Mouse (Mus musculus) CH12.LX (cell line): Measurements from ENCODE around the gene Elof1. TPM values are rescaled to one million over a fixed set of nuclear protein-coding genes. Genes with fewer than 3 reads are reported as not detected.

ENCODE experiments used
- DNase-seq: peaks from one replicate; pipeline ENCODE4 v3.0.0-alpha.2; 2013; ENCODE audit errors: extremely low read depth
- H3K27ac ChIP-seq: 2 replicates; pipeline ENCODE4 v1.5.1; 2012; ENCODE audit warnings: low read depth, mild to moderate bottlenecking, control low read depth, moderate library complexity; ENCODE audit not compliant: insufficient read depth
- H3K27me3 ChIP-seq: replicated peaks from 2 replicates; pipeline ENCODE3; 2012; ENCODE audit warnings: inconsistent platforms
- H3K36me3 ChIP-seq, 2 experiments: replicated peaks in 1 of 2; 2 replicates each; pipeline versions ENCODE3 to v1.6.1; 2012; ENCODE audit warnings: inconsistent platforms in 1 of 2, low read length in 1 of 2, mild to moderate bottlenecking in 1 of 2, mixed read lengths in 1 of 2, moderate library complexity in 1 of 2; ENCODE audit not compliant: control insufficient read depth in 1 of 2, insufficient read depth in 1 of 2
- H3K4me1 ChIP-seq, 2 experiments: 2 replicates each; pipeline ENCODE4 v1.6.1; 2012; ENCODE audit warnings: inconsistent platforms in 1 of 2, moderate library complexity in 1 of 2; ENCODE audit not compliant: insufficient read depth in 2 of 2, control insufficient read depth in 1 of 2
- H3K4me2 ChIP-seq: 2 replicates; pipeline ENCODE4 v1.6.1; 2012; ENCODE audit warnings: low read depth, mild to moderate bottlenecking, control low read depth; ENCODE audit not compliant: poor library complexity, insufficient read depth, severe bottlenecking
- H3K4me3 ChIP-seq, 3 experiments: fragments of 150-350 bp in 1 of 3; sonication (generic) in 1 of 3; replicated peaks in 1 of 3; 2 replicates each; pipeline versions ENCODE3 to v1.5.1; 2011 to 2012; ENCODE audit warnings: low read depth in 2 of 3, low read length in 2 of 3, mild to moderate bottlenecking in 2 of 3, moderate library complexity in 2 of 3, control low read depth in 1 of 3, improper control_type of control experiment in 1 of 3, inconsistent platforms in 1 of 3, mixed read lengths in 1 of 3; ENCODE audit not compliant: poor library complexity in 1 of 3
- H3K79me2 ChIP-seq: replicated peaks from 2 replicates; pipeline ENCODE4 v1.6.1; 2012; ENCODE audit warnings: mild to moderate bottlenecking, moderate library complexity; ENCODE audit not compliant: control insufficient read depth, poor library complexity, insufficient read depth, severe bottlenecking; ENCODE audit errors: extremely low read depth
- H3K9ac ChIP-seq: 2 replicates; pipeline ENCODE4 v1.6.1; 2012; ENCODE audit warnings: low read depth, mild to moderate bottlenecking, control low read depth, moderate library complexity; ENCODE audit not compliant: insufficient read depth
- H3K9me3 ChIP-seq: replicated peaks from 2 replicates; pipeline ENCODE3; 2012; ENCODE audit warnings: low read length, inconsistent platforms, mixed read lengths
- BHLHE40 ChIP-seq: IDR thresholded peaks from 2 replicates; pipeline ENCODE4 v1.6.1; 2011; ENCODE audit warnings: mild to moderate bottlenecking, low read depth, low read length, improper control_type of control experiment
- CHD2 ChIP-seq: IDR thresholded peaks from 2 replicates; pipeline ENCODE4 v1.6.1; 2011; ENCODE audit warnings: low read length, improper control_type of control experiment
- E2F4 ChIP-seq: IDR thresholded peaks from 2 replicates; pipeline ENCODE4 v1.6.1; 2011; ENCODE audit warnings: low read depth, low read length, improper control_type of control experiment; ENCODE audit not compliant: insufficient replicate concordance
- ELF1 ChIP-seq: IDR thresholded peaks from 2 replicates; pipeline ENCODE4 v1.6.1; 2014; ENCODE audit warnings: low read depth, mild to moderate bottlenecking, inconsistent platforms, low read length, improper control_type of control experiment
- GABPA ChIP-seq: IDR thresholded peaks from 2 replicates; pipeline ENCODE4 v1.6.1; 2012; ENCODE audit warnings: low read depth, low read length, improper control_type of control experiment, inconsistent platforms; ENCODE audit not compliant: insufficient replicate concordance
- HCFC1 ChIP-seq: IDR thresholded peaks from 2 replicates; pipeline ENCODE4 v1.6.1; 2012; ENCODE audit warnings: low read depth, mild to moderate bottlenecking, inconsistent platforms, low read length, improper control_type of control experiment
- IRF4 ChIP-seq: IDR thresholded peaks from 2 replicates; pipeline ENCODE4 v1.6.1; 2014; ENCODE audit warnings: low read depth, mild to moderate bottlenecking, inconsistent platforms, low read length, improper control_type of control experiment
- JUN ChIP-seq: IDR thresholded peaks from 2 replicates; pipeline ENCODE4 v1.6.1; 2011; ENCODE audit warnings: low read depth, mild to moderate bottlenecking, low read length, improper control_type of control experiment, moderate library complexity; ENCODE audit not compliant: insufficient read depth
- KAT2A ChIP-seq: IDR thresholded peaks from 2 replicates; pipeline ENCODE4 v1.6.1; 2012; ENCODE audit warnings: low read length, improper control_type of control experiment, inconsistent platforms; ENCODE audit not compliant: insufficient replicate concordance
- MAX ChIP-seq: IDR thresholded peaks from 2 replicates; pipeline ENCODE4 v1.6.1; 2011; ENCODE audit warnings: low read length, improper control_type of control experiment
- MEF2A ChIP-seq: IDR thresholded peaks from 2 replicates; pipeline ENCODE4 v1.6.1; 2014; ENCODE audit warnings: low read depth, mild to moderate bottlenecking, inconsistent platforms, low read length, improper control_type of control experiment, borderline replicate concordance
- MXI1 ChIP-seq: IDR thresholded peaks from 2 replicates; pipeline ENCODE4 v1.6.1; 2011; ENCODE audit warnings: mild to moderate bottlenecking, low read depth, low read length, improper control_type of control experiment
- MYC ChIP-seq: IDR thresholded peaks from 2 replicates; pipeline ENCODE4 v1.6.1; 2011; ENCODE audit warnings: low read depth, mild to moderate bottlenecking, improper control_type of control experiment, low read length
- NELFE ChIP-seq: IDR thresholded peaks from 2 replicates; pipeline ENCODE4 v1.6.1; 2011; ENCODE audit warnings: low read depth, low read length, improper control_type of control experiment
- NRF1 ChIP-seq: IDR thresholded peaks from 2 replicates; pipeline ENCODE4 v1.6.1; 2014; ENCODE audit warnings: low read depth, mild to moderate bottlenecking, inconsistent platforms, low read length, improper control_type of control experiment, moderate library complexity
- PAX5 ChIP-seq: IDR thresholded peaks from 2 replicates; pipeline ENCODE4 v1.6.1; 2012; ENCODE audit warnings: low read length, inconsistent platforms, mixed read lengths
- POLR2A ChIP-seq: IDR thresholded peaks from 2 replicates; pipeline ENCODE4 v1.6.1; 2011; ENCODE audit warnings: low read depth, mild to moderate bottlenecking, improper control_type of control experiment, low read length
- POLR2AphosphoS2 ChIP-seq: IDR thresholded peaks from 2 replicates; pipeline ENCODE4 v1.6.1; 2011; ENCODE audit warnings: low read depth, low read length, improper control_type of control experiment
- SIN3A ChIP-seq: IDR thresholded peaks from 2 replicates; pipeline ENCODE4 v1.6.1; 2012; ENCODE audit warnings: low read length, improper control_type of control experiment, inconsistent platforms
- SMC3 ChIP-seq: IDR thresholded peaks from 2 replicates; pipeline ENCODE4 v1.6.1; 2011; ENCODE audit warnings: low read depth, low read length, improper control_type of control experiment
- TBP ChIP-seq: conservative IDR thresholded peaks from 2 replicates; pipeline ENCODE4 v1.6.1; 2011; ENCODE audit warnings: low read depth, low read length, improper control_type of control experiment
- TCF12 ChIP-seq: IDR thresholded peaks from 2 replicates; pipeline ENCODE4 v1.6.1; 2014; ENCODE audit warnings: low read depth, mild to moderate bottlenecking, inconsistent platforms, low read length, improper control_type of control experiment
- USF1 ChIP-seq: IDR thresholded peaks from 2 replicates; pipeline ENCODE4 v1.6.1; 2014; ENCODE audit warnings: low read depth, mild to moderate bottlenecking, inconsistent platforms, low read length, improper control_type of control experiment
- ZC3H11A ChIP-seq: IDR thresholded peaks from 2 replicates; pipeline ENCODE4 v1.6.1; 2012; ENCODE audit warnings: low read depth, mild to moderate bottlenecking, inconsistent platforms, low read length, improper control_type of control experiment
- ZMIZ1 ChIP-seq: IDR thresholded peaks from 2 replicates; pipeline ENCODE4 v1.6.1; 2012; ENCODE audit warnings: low read depth, mild to moderate bottlenecking, inconsistent platforms, low read length, improper control_type of control experiment
- ZNF384 ChIP-seq: IDR thresholded peaks from 2 replicates; pipeline ENCODE4 v1.6.1; 2012; ENCODE audit warnings: low read depth, low read length, improper control_type of control experiment, inconsistent platforms
- dilution Hi-C: fragments of 300-500 bp; cut with MboI; formaldehyde crosslinking; loops from 2 replicates; pipeline ENCODE4 v1.14.3; 2020; ENCODE audit warnings: low sequenced_read_pairs; ENCODE audit not compliant: extremely low pct_unique_long_range_greater_than_20kb, extremely low pct_ligation_motif_present
- in situ Hi-C: fragments of 300-500 bp; cut with MboI; formaldehyde crosslinking; loops from 3 replicates; pipeline ENCODE4 v1.14.3; 2019; ENCODE audit warnings: low sequenced_read_pairs, low pct_ligation_motif_present, low pct_unique_long_range_greater_than_20kb, mixed read lengths
- polyA plus RNA-seq: library from polyadenylated mRNA; unstranded; fragments of >175 nt; gene quantifications from 2 replicates; pipeline ENCODE4 v1.2.1, GENCODE M21; 2012; ENCODE audit warnings: low read depth; ENCODE audit not compliant: insufficient read length
- total RNA-seq, 2 experiments: library from RNA; depleted of rRNA; stranded (reverse); fragments of 300-350 nt in 1 of 2; fragments of >200 nt in 1 of 2; gene quantifications; 2 replicates each; pipeline ENCODE4 v1.2.3; 2012 to 2014

Gene Elof1
- 111 and 148 TPM in 2 replicates for total RNA-seq (2012; rRNA removed)
- 120 and 142 TPM in 2 replicates for total RNA-seq (2014; rRNA removed)
- 96.9 and 107 TPM in 2 replicates for polyA plus RNA-seq

DNA sequence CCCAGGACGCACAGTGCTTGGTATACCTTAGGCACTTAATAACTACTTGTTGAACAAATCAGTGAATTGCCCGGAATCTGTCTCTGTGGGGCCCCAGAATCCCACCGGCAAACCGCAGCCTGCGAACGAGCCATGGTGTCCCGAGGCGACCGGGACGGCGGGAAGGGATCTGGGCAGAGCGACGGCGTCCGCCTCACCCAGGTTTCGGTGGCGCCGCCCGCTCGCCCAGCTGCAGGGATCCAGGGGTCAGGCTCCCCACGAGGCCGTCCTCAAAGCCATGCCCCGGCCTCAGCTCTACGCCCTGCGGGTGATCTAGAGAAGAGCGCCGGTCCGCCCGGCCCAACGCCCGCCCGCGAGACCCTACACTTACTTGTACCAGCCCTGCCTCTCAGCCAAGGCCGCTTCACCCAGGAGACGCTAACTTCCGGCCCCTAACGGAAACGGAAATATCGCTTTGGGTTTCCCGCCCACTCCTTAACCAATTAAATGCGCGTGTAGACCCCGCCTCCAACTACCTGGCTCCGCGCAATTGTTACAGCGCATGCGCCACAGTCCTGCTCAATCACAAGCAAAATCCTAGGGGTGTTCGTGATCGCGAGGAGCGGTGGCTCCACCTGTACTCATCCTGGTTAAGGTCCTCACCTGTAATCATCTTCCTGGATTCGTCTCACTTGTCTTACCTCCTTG, at the start of gene Elof1:
Elof1 (minus strand) TSS at position 433 of the 687 bp plus-strand sequence.
- in situ Hi-C loops, result loop anchor here (5.0 kb wide), 1 partner anchor 45 kb away; the partner anchor contains the start of genes Gm49318 and Zfp653
- TF ChIP-seq SIN3A (peak; percentile 89), BHLHE40 (no peak), ZC3H11A (no peak), MEF2A (peak; percentile 12; the same call in 1 of the 2 replicates), SMC3 (no peak), GABPA (no peak; the same call in 1 of the 2 replicates), ZNF384 (no peak), CHD2 (peak; percentile 63; the same call in 1 of the 2 replicates), TCF12 (peak; percentile 82), TBP (peak; percentile 89), ZMIZ1 (peak; percentile 85), ELF1 (peak; percentile 86), HCFC1 (peak; percentile 85), MXI1 (peak; percentile 81), POLR2A (peak; percentile 92), E2F4 (peak; percentile 97), USF1 (no peak), MYC (peak; percentile 63; the same call in 1 of the 2 replicates), NRF1 (peak; percentile 98), POLR2AphosphoS2 (peak; percentile 75), JUN (no peak), IRF4 (0 out of 2 replicates have a peak, but pooled peaks have one; percentile 13), MAX (peak; percentile 67; the same call in 1 of the 2 replicates), NELFE (peak; percentile 89), PAX5 (no peak), KAT2A (peak; percentile 85; the same call in 1 of the 2 replicates)
- TF ChIP-seq, all 38 proteins: peak for 18
- Histone ChIP-seq H3K79me2 (peaks cover 16% of the 10 kb centered on the region), H3K27me3 (no peaks in the 10 kb centered on the region), H3K27ac (no peak within 1 kb of the TSS; the same call in 1 of the 2 replicates), H3K9ac (peak within 1 kb of the TSS; percentile 86), H3K4me2 (peak within 1 kb of the TSS; percentile 95), H3K36me3 (peaks cover 23 to 32% of the 10 kb centered on the region in 2 experiments), H3K9me3 (peaks cover 3% of the 10 kb centered on the region), H3K4me3 (peak within 1 kb of the TSS; percentile 80 to 89 (median 85)), H3K4me1 (peaks cover 9 to 41% of the 10 kb centered on the region in 2 experiments)
- DNase-seq, result peak; percentile 98
- dilution Hi-C loops, result no loop called here
